Mouse (Mus musculus) T-cell, adult 66 days (primary cell): Measurements from ENCODE around the gene Fen1. TPM values are rescaled to one million over a fixed set of nuclear protein-coding genes. Genes with fewer than 3 reads are reported as not detected.

Source experiments
- total RNA-seq, 2 experiments: library from RNA; stranded (reverse); gene quantifications; 3 replicates in 1 of 2; 4 replicates in 1 of 2; pipeline ENCODE4 v1.2.4; 2023

The Fen1 gene
- total RNA-seq = 10 to 100 TPM; 24.3 to 26.6 TPM

GRCm38 (mm10) chr19:10203848-10204615 lies at the start of gene Fen1, which contains the start of gene Tmem258:
Gene Fen1, minus strand, starts transcription at chr19:10204169.
Gene Tmem258, plus strand, starts transcription at chr19:10204014.

GRCm38 (mm10) chr19:10240654-10241305 lies 36.8 kb upstream of the Fen1 start, which contains the start of gene Myrf:
Gene Myrf, minus strand, starts transcription at chr19:10240748.

GRCm38 (mm10) chr19:10182670-10183298 lies 21.2 kb downstream of the Fen1 start, which contains the start of gene Fads1:
Gene Fads1, plus strand, starts transcription at chr19:10182888.

Other genes starting within 250 kb of the Fen1 start
- gene Fth1, start 223.6 kb downstream of the Fen1 start, total RNA-seq = 100 to 1,000 TPM; 776 to 815 TPM
- not detected for gene Best1, start 202.5 kb downstream of the Fen1 start, total RNA-seq
- gene Rab3il1, start 202.5 kb downstream of the Fen1 start, total RNA-seq = under 1 TPM; 0.41 to 0.64 TPM
- gene Fads3, start 162.6 kb downstream of the Fen1 start, total RNA-seq = 1 to 10 TPM in 1 of 2 experiments, under 1 TPM in 1; 0.23 to 2.2 TPM
- gene Fads2, start 102.4 kb downstream of the Fen1 start, total RNA-seq = 1 to 10 TPM in 1 of 2 experiments, under 1 TPM in 1; 0.89 to 1.9 TPM
- 10 to 100 TPM; 21.1 to 21.3 TPM for gene Fads1, start 21.3 kb downstream of the Fen1 start, total RNA-seq
- gene Tmem258, start 155 bp downstream of the Fen1 start, total RNA-seq = 100 to 1,000 TPM; 113 to 128 TPM
- under 1 TPM in 1 of 2 experiments, not detected in 1; 0.12 TPM for gene Myrf, start 36.6 kb upstream of the Fen1 start, total RNA-seq
- under 1 TPM in 1 of 2 experiments, not detected in 1; 0.09 TPM for gene Dagla, start 100.7 kb upstream of the Fen1 start, total RNA-seq
- gene Syt7, start 184.9 kb upstream of the Fen1 start, total RNA-seq = not detected